Mouse (Mus musculus) heart, embryonic 14.5 days (tissue): ENCODE data around the gene Lrrc38. TPM values are rescaled to one million over a fixed set of nuclear protein-coding genes. Genes with fewer than 3 reads are reported as not detected.

Experiments used
- ATAC-seq: fragments of 200-750 bp; cut with Nextera tagmentation; 2 replicates; pipeline ENCODE4 v1.8.0; 2017; ENCODE audit warnings: low read depth, moderate TSS enrichment; ENCODE audit not compliant: insufficient number of reproducible peaks, insufficient read depth, low FRiP score
- H3K27ac ChIP-seq, 2 experiments: fragments of 200-500 bp in 1 of 2; fragments of 300-500 bp in 1 of 2; sonication (generic) in 1 of 2; replicated peaks in 1 of 2; 2 replicates each; pipeline ENCODE4 v1.5.1; 2012 to 2014; ENCODE audit warnings: low read depth in 2 of 2, low read length in 2 of 2, control low read depth in 1 of 2, mild to moderate bottlenecking in 1 of 2, mixed read lengths in 1 of 2; ENCODE audit not compliant: control insufficient read depth in 1 of 2, insufficient read depth in 1 of 2
- H3K27me3 ChIP-seq: fragments of 300-500 bp; sonication (generic); 2 replicates; pipeline ENCODE4 v1.6.1; 2014; ENCODE audit warnings: mild to moderate bottlenecking, low read length, control low read depth; ENCODE audit not compliant: control insufficient read depth, insufficient read depth
- H3K36me3 ChIP-seq: fragments of 300-500 bp; sonication (generic); 2 replicates; pipeline ENCODE4 v1.6.1; 2014; ENCODE audit warnings: mild to moderate bottlenecking, control low read depth, low read length, mixed read lengths; ENCODE audit not compliant: control insufficient read depth, insufficient read depth
- H3K4me1 ChIP-seq, 2 experiments: fragments of 200-500 bp in 1 of 2; fragments of 300-500 bp in 1 of 2; sonication (generic) in 1 of 2; 2 replicates each; pipeline ENCODE4 v1.6.1; 2012 to 2014; ENCODE audit warnings: low read length in 2 of 2, control low read depth in 1 of 2, mixed read lengths in 1 of 2; ENCODE audit not compliant: control insufficient read depth in 2 of 2, insufficient read depth in 2 of 2
- H3K4me2 ChIP-seq: fragments of 300-500 bp; sonication (generic); 2 replicates; pipeline ENCODE4 v1.6.1; 2014; ENCODE audit warnings: mild to moderate bottlenecking, low read length
- H3K4me3 ChIP-seq, 2 experiments: fragments of 200-500 bp in 1 of 2; fragments of 300-500 bp in 1 of 2; sonication (generic) in 1 of 2; 2 replicates each; pipeline ENCODE4 v1.5.1; 2012 to 2014; ENCODE audit warnings: low read length in 2 of 2, mild to moderate bottlenecking in 2 of 2, control low read depth in 1 of 2, low read depth in 1 of 2, moderate library complexity in 1 of 2; ENCODE audit not compliant: control insufficient read depth in 1 of 2, insufficient read depth in 1 of 2
- H3K9ac ChIP-seq: fragments of 300-500 bp; sonication (generic); 2 replicates; pipeline ENCODE4 v1.6.1; 2014; ENCODE audit warnings: mild to moderate bottlenecking, low read length
- H3K9me3 ChIP-seq: fragments of 300-500 bp; sonication (generic); 2 replicates; pipeline ENCODE4 v1.6.1; 2016; ENCODE audit warnings: low read length, control low read depth; ENCODE audit not compliant: control insufficient read depth
- WGBS: fragments of 180-500 bp; shearing (Covaris S2); extraction: QIAGEN DNeasy Blood & Tissue Kit; methylation state at CpG from one replicate; pipeline ENCODE4 v1.1.7; 2014; 5-methylcytosine and 5-hydroxymethylcytosine counted together
- polyA plus RNA-seq: library from polyadenylated mRNA; unstranded; fragments of >200 nt; fragmentation: Nextera tagmentation; extraction: Ambion mirVana; gene quantifications from 2 replicates; pipeline ENCODE4 v1.2.1, GENCODE M21; 2014

The Lrrc38 gene
- 0.24 and 0.47 TPM in 2 replicates for polyA plus RNA-seq

GRCm38 (mm10) chr4:143349484-143349906 is at the start of gene Lrrc38:
TSS of gene Lrrc38 (plus strand) at chr4:143349757.
- peak within 1 kb of the TSS; percentile 49 for H3K9ac ChIP-seq
- no peaks in the 10 kb centered on the region for H3K36me3 ChIP-seq
- H3K27me3 ChIP-seq, result peaks cover 53% of the 10 kb centered on the region
- peak; percentile 25; the same call in 1 of the 2 replicates for ATAC-seq
- 2% methylated on average over 19 of the region's 19 CpGs for WGBS
- H3K4me2 ChIP-seq, result peak within 1 kb of the TSS; percentile 96
- H3K9me3 ChIP-seq, result no peaks in the 10 kb centered on the region
- peaks cover 9 to 10% of the 10 kb centered on the region in 2 experiments for H3K4me1 ChIP-seq
- no peak within 1 kb of the TSS for H3K27ac ChIP-seq
- H3K4me3 ChIP-seq, result peak within 1 kb of the TSS; percentile 43 to 57

GRCm38 (mm10) chr4:143300113-143300688 is 49.4 kb upstream of the Lrrc38 start:
- 12% methylated on average over 12 of the region's 12 CpGs for WGBS
- Histone ChIP-seq H3K4me2 (peak overlapping the region; percentile 76), H3K9me3 (no peaks in the 10 kb centered on the region), H3K36me3 (no peaks in the 10 kb centered on the region), H3K4me1 (peaks cover 17 to 24% of the 10 kb centered on the region in 2 experiments), H3K9ac (peak overlapping the region; percentile 57), H3K27me3 (peaks cover 13% of the 10 kb centered on the region), H3K4me3 (peak overlapping the region; percentile 46 to 66), H3K27ac (no peak overlapping the region)
- ATAC-seq, result no peak

- no peak overlapping the region; a peak in 1 of 4 replicates for H3K4me3 ChIP-seq
These were observed 48.5 kb upstream of the Lrrc38 start for GRCm38 (mm10) chr4:143301042-143301441.

GRCm38 (mm10) chr4:143301875-143302274 is 47.7 kb upstream of the Lrrc38 start:
- no peak for ATAC-seq
- 53% methylated on average over 4 of the region's 4 CpGs for WGBS
- no peak overlapping the region for H3K9ac ChIP-seq
- H3K27ac ChIP-seq, result no peak overlapping the region
- H3K4me3 ChIP-seq, result no peak overlapping the region
- peaks cover 11 to 17% of the 10 kb centered on the region in 2 experiments for H3K4me1 ChIP-seq
- peaks cover 13% of the 10 kb centered on the region for H3K27me3 ChIP-seq
- no peak overlapping the region for H3K4me2 ChIP-seq
- H3K9me3 ChIP-seq, result no peaks in the 10 kb centered on the region
- H3K36me3 ChIP-seq, result no peaks in the 10 kb centered on the region

More at GRCm38 (mm10) chr4:143301042-143301441, 48.5 kb upstream of the Lrrc38 start:
- H3K36me3 ChIP-seq, result no peaks in the 10 kb centered on the region
- H3K9me3 ChIP-seq, result no peaks in the 10 kb centered on the region
- H3K4me2 ChIP-seq, result peak overlapping the region; percentile 76
- no peak overlapping the region for H3K27ac ChIP-seq
- no peak overlapping the region for H3K9ac ChIP-seq
- H3K4me1 ChIP-seq, result peaks cover 16 to 21% of the 10 kb centered on the region in 2 experiments
- WGBS, result 43% methylated on average over 5 of the region's 5 CpGs
- no peak for ATAC-seq
- peaks cover 13% of the 10 kb centered on the region for H3K27me3 ChIP-seq

GRCm38 (mm10) chr4:143302279-143302890 is 47.2 kb upstream of the Lrrc38 start:
- Histone ChIP-seq H3K36me3 (no peaks in the 10 kb centered on the region), H3K27me3 (peaks cover 13% of the 10 kb centered on the region), H3K27ac (no peak overlapping the region), H3K4me1 (peaks cover 10 to 14% of the 10 kb centered on the region in 2 experiments), H3K4me3 (no peak overlapping the region), H3K9me3 (no peaks in the 10 kb centered on the region), H3K9ac (no peak overlapping the region), H3K4me2 (no peak overlapping the region)
- WGBS, result 36% methylated on average over 11 of the region's 11 CpGs
- no peak for ATAC-seq

- 87% methylated on average over 4 of the region's 4 CpGs for WGBS
- no peak for ATAC-seq
- no peaks in the 10 kb centered on the region for H3K36me3 ChIP-seq
- no peak overlapping the region for H3K27ac ChIP-seq
- no peaks in the 10 kb centered on the region for H3K9me3 ChIP-seq
- peaks cover 2% of the 10 kb centered on the region in 2 experiments for H3K4me1 ChIP-seq
- peaks cover 6% of the 10 kb centered on the region for H3K27me3 ChIP-seq
- no peak overlapping the region for H3K9ac ChIP-seq
- no peak overlapping the region for H3K4me3 ChIP-seq
- H3K4me2 ChIP-seq, result no peak overlapping the region
These were observed 44.5 kb upstream of the Lrrc38 start for GRCm38 (mm10) chr4:143305031-143305430.

GRCm38 (mm10) chr4:143305987-143306772 is 43.4 kb upstream of the Lrrc38 start:
- Histone ChIP-seq H3K9ac (no peak overlapping the region), H3K27ac (no peak overlapping the region), H3K4me1 (no peaks in the 10 kb centered on the region), H3K36me3 (no peaks in the 10 kb centered on the region), H3K9me3 (no peaks in the 10 kb centered on the region), H3K27me3 (peaks cover under 1% of the 10 kb centered on the region; the same call in 1 of the 2 replicates), H3K4me2 (no peak overlapping the region), H3K4me3 (no peak overlapping the region)
- ATAC-seq, result no peak
- 65% methylated on average over 5 of the region's 5 CpGs for WGBS
